ENCODE assay signal across 8 mouse cellular contexts in the genomic region with DNA sequence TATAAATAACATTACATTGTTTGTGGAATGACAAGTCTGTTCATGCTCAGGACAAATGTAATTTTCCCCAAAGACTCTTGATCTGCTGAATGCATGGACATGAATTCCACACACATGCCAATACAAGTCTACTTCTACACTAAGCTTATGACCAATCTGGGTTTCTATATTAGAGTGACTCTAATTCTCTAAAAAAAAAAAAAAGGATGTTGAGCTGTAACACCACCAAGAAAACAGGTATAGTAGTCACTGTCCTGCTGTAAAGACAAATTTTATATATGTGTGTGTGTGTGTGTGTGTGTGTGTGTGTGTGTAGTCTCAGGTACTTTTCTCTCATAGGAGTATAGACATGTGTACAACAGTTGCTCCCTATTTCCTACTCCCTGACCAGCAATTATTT. TPM values are rescaled to one million over a fixed set of nuclear protein-coding genes. Genes with fewer than 3 reads are reported as not detected.
DNase-seq lines count a peak whose midpoint lies in the region; ATAC-seq lines count a peak whose summit lies in the region.
"Had no signal": no experiment of that assay in that cellular context is flagged by ENCODE, and none has a peak within 500 bp of the region (broad histone marks: within the 10 kb centered on the region; RNA-seq: fewer than 3 reads in every experiment).

No protein-coding gene starts in this region.

- H3K27me3 ChIP-seq in embryonic facial prominence, embryonic 11.5 days (ENCODE audit: control insufficient read depth, insufficient read depth, low read length): no peaks in the 10 kb centered on the region
- H3K27me3 ChIP-seq in midbrain, embryonic 13.5 days: no peaks in the 10 kb centered on the region

- ATAC-seq in embryonic facial prominence, embryonic 11.5 days (replicated peaks; ENCODE audit: insufficient number of reproducible peaks, low FRiP score, low TSS enrichment, low read depth): no peak
- ATAC-seq in midbrain, embryonic 13.5 days: no peak
- no peak for ATAC-seq in granulocyte monocyte progenitor cell, adult 5-6 weeks (replicated peaks; ENCODE audit: poor library complexity, severe bottlenecking)
- ATAC-seq: activated CD4-positive, CD25-positive, alpha-beta regulatory T cell, adult 4 months had no signal

- H3K4me2 ChIP-seq in embryonic facial prominence, embryonic 11.5 days (ENCODE audit: low read depth, low read length): peak overlapping the region; percentile 73; the same call in 1 of the 2 replicates
- H3K4me2 ChIP-seq in midbrain, embryonic 13.5 days (replicated peaks): peak overlapping the region; percentile 72

- intact Hi-C loops in left cerebral cortex, postnatal 4 days (cut with DNase I): loop anchor here (5.0 kb wide), 2 partner anchors 74 to 369 kb away; a partner anchor contains a TSS

- DNase-seq in CD4-positive helper T cell, adult 2 months (ENCODE audit: low read depth, low spot score): peak; percentile 17
- no peak for DNase-seq in embryonic facial prominence, embryonic 11.5 days (ENCODE audit: low spot score)
- peak; percentile 42 for DNase-seq in induced T-regulatory cell, adult 2 months (ENCODE audit: low read depth)
- DNase-seq in left cerebral cortex, adult 8-10 months (ENCODE audit: low spot score in 2 of 2): no peak
- DNase-seq in left cerebral cortex, postnatal 4 days: no peak

- H3K4me1 ChIP-seq in embryonic facial prominence, embryonic 11.5 days (ENCODE audit: control insufficient read depth, insufficient read depth, low read length): no peaks in the 10 kb centered on the region
- H3K4me1 ChIP-seq in midbrain, embryonic 13.5 days (replicated peaks): peaks cover 22% of the 10 kb centered on the region

- peaks cover 7% of the 10 kb centered on the region for H3K36me3 ChIP-seq in embryonic facial prominence, embryonic 11.5 days (replicated peaks; ENCODE audit: control insufficient read depth, insufficient read depth, low read depth, low read length)
- H3K36me3 ChIP-seq in midbrain, embryonic 13.5 days: peaks cover 15% of the 10 kb centered on the region

- peak overlapping the region; percentile 69; the same call in 1 of the 2 replicates for H3K4me3 ChIP-seq in embryonic facial prominence, embryonic 11.5 days (ENCODE audit: low read depth, low read length)
- H3K4me3 ChIP-seq in midbrain, embryonic 13.5 days (replicated peaks): peak overlapping the region; percentile 82

- no peak overlapping the region for H3K9ac ChIP-seq in embryonic facial prominence, embryonic 11.5 days (replicated peaks; ENCODE audit: low read length)
- H3K9ac ChIP-seq in midbrain, embryonic 13.5 days (replicated peaks): peak overlapping the region; percentile 81; the same call in 1 of the 2 replicates

- H3K9me3 ChIP-seq in embryonic facial prominence, embryonic 11.5 days (replicated peaks; ENCODE audit: control insufficient read depth, low read length): no peaks in the 10 kb centered on the region
- no peaks in the 10 kb centered on the region for H3K9me3 ChIP-seq in midbrain, embryonic 13.5 days

- no peak overlapping the region for H3K27ac ChIP-seq in embryonic facial prominence, embryonic 11.5 days (replicated peaks; ENCODE audit: low read depth, low read length)
- no peak overlapping the region for H3K27ac ChIP-seq in midbrain, embryonic 13.5 days

RNA-seq across cellular contexts. Expression of a gene that starts 1.3 kb away (rescaled TPM):
- 30.1 and 40.4 TPM in 2 replicates for polyA plus RNA-seq in embryonic facial prominence, embryonic 11.5 days (2014; fragmentation: Nextera tagmentation; extraction: Ambion mirVana)
- polyA plus RNA-seq in midbrain, embryonic 13.5 days (2015; fragmentation: Nextera tagmentation; extraction: Ambion mirVana): 13.8 and 14.0 TPM in 2 replicates
- 1 to 10 TPM; 1.5 to 2.2 (median 1.9) TPM for total RNA-seq in left cerebral cortex, adult 8-10 months (2022)
- total RNA-seq in granulocyte monocyte progenitor cell, adult 5-6 weeks (2014; fragmentation: Nextera tagmentation): 58.6 and 76.1 TPM in 2 replicates
- total RNA-seq in granulocyte monocyte progenitor cell, adult 5-6 weeks (2017): 80.7 and 89.9 TPM in 2 replicates
- 1 to 10 TPM; 4.8 to 4.9 TPM for total RNA-seq in left cerebral cortex, postnatal 4 days (2021)

Comparison
In these comparisons a context has a peak if more than half of its experiments do, and no peak if none do; other contexts are left out.
1. DNase-seq: peak in CD4-positive helper T cell, adult 2 months (single experiment) and induced T-regulatory cell, adult 2 months (single experiment); none in embryonic facial prominence, embryonic 11.5 days (single experiment), left cerebral cortex, adult 8-10 months (0 of 2) and left cerebral cortex, postnatal 4 days (single experiment).
2. RNA of a gene that starts 1.3 kb away (total RNA-seq): 58.6 to 89.9 TPM in granulocyte monocyte progenitor cell, adult 5-6 weeks; 4.8 to 4.9 TPM in left cerebral cortex, postnatal 4 days and 1.5 to 2.2 TPM in left cerebral cortex, adult 8-10 months; every median in the first group is over 10 times any median in the second.